Comparison of ENCODE assay signal across 8 mouse cellular contexts in genomic region chr17:24454756-24455522, GRCm38 (mm10). TPM values are rescaled to one million over a fixed set of nuclear protein-coding genes. Genes with fewer than 3 reads are reported as not detected.
DNase-seq lines count a peak whose midpoint lies in the region; ATAC-seq and TF ChIP-seq lines count a peak whose summit lies in the region.

No protein-coding gene starts in this region.

- H3K4me2 ChIP-seq in hindbrain, embryonic 14.5 days (replicated peaks), result peak overlapping the region; percentile 72

- in situ Hi-C loops in Patski (cut with MboI; ENCODE audit: low pct_unique_long_range_greater_than_20kb), result no loop called here

- peak; percentile 81 for ATAC-seq in Patski
- ATAC-seq in hindbrain, embryonic 14.5 days (ENCODE audit: low FRiP score), result peak; percentile 94

- peak overlapping the region; percentile 95 for H3K27ac ChIP-seq in hindbrain, embryonic 14.5 days

- H3K9me3 ChIP-seq in hindbrain, embryonic 14.5 days (ENCODE audit: control insufficient read depth, low read length), result no peaks in the 10 kb centered on the region

- H3K4me1 ChIP-seq in hindbrain, embryonic 14.5 days (replicated peaks; ENCODE audit: control insufficient read depth, insufficient read depth, low read length), result peaks cover 14% of the 10 kb centered on the region

- peaks cover 17% of the 10 kb centered on the region for H3K36me3 ChIP-seq in hindbrain, embryonic 14.5 days (replicated peaks; ENCODE audit: control insufficient read depth, insufficient read depth)

- CTCF ChIA-PET in Patski (lab: Charles Lee), result interaction anchor here (1.8 kb wide), 1 partner anchor 18 kb away, joined by 5 read pairs; no protein-coding TSS in a partner anchor

- POLR2A ChIA-PET in Patski (lab: Charles Lee), result interaction anchor here (1.2 to 3.6 kb wide), 4 partner anchors 16 to 95 kb away, joined by 3 to 12 read pairs (median 4); partner anchors contain the start of genes E4f1, Pgp and Pkd1

- H3K27me3 ChIP-seq in Patski, result no peaks in the 10 kb centered on the region
- H3K27me3 ChIP-seq in hindbrain, embryonic 14.5 days (ENCODE audit: control insufficient read depth, insufficient read depth, low read length), result no peaks in the 10 kb centered on the region

- no peak for TF ChIP-seq CTCF in Patski (IDR thresholded peaks at IDR 0.05)

- peak overlapping the region; percentile 81 for H3K4me3 ChIP-seq in hindbrain, embryonic 14.5 days (replicated peaks; ENCODE audit: low read length)

- peak; percentile 89 for DNase-seq in Patski (ENCODE audit: low read depth, low spot score)
- DNase-seq in cerebellum, postnatal 14 days, result peak; percentile 99
- peak; percentile 99 for DNase-seq in frontal cortex, postnatal 14 days (ENCODE audit: low spot score in 2 of 2)
- DNase-seq in hindbrain, embryonic 14.5 days (ENCODE audit: low spot score), result peak; percentile 99
- peak; percentile 99 for DNase-seq in layer of hippocampus, postnatal 36 days
- peak; percentile 100 for DNase-seq in lung, postnatal 36 days
- DNase-seq in retina, postnatal 1 day, result peak; percentile 100
- DNase-seq in urinary bladder, adult 18-20 months (ENCODE audit: low spot score in 2 of 2), result peak; percentile 99 to 100

- peak overlapping the region; percentile 94 for H3K9ac ChIP-seq in hindbrain, embryonic 14.5 days

- WGBS in hindbrain, embryonic 14.5 days, result under 1% methylated on average over 66 of the region's 67 CpGs

RNA-seq across cellular contexts. Expression of gene Dnase1l2, which starts 12.0 kb away (rescaled TPM):
- polyA plus RNA-seq in Patski (2021), result 3.5 TPM
- 3.6 and 6.0 TPM in 2 replicates for polyA plus RNA-seq in hindbrain, embryonic 14.5 days (2014; fragmentation: Nextera tagmentation; extraction: Ambion mirVana)
- total RNA-seq in layer of hippocampus, postnatal 36 days (2021), result 10 to 100 TPM; 11.0 to 14.2 TPM

RNA-seq across cellular contexts. Expression of gene E4f1, which starts 15.2 kb away (rescaled TPM):
- 36.9 TPM for polyA plus RNA-seq in Patski (2021)
- 20.6 and 25.8 TPM in 2 replicates for polyA plus RNA-seq in hindbrain, embryonic 14.5 days (2014; fragmentation: Nextera tagmentation; extraction: Ambion mirVana)
- 10 to 100 TPM; 30.3 to 42.7 TPM for total RNA-seq in layer of hippocampus, postnatal 36 days (2021)

RNA-seq across cellular contexts. Expression of gene Pgp, which starts 15.3 kb away (rescaled TPM):
- 41.3 TPM for polyA plus RNA-seq in Patski (2021)
- 71.2 and 73.5 TPM in 2 replicates for polyA plus RNA-seq in hindbrain, embryonic 14.5 days (2014; fragmentation: Nextera tagmentation; extraction: Ambion mirVana)
- 10 to 100 TPM; 62.3 to 66.4 TPM for total RNA-seq in layer of hippocampus, postnatal 36 days (2021)

RNA-seq across cellular contexts. Expression of gene Bricd5, which starts 18.7 kb away (rescaled TPM):
- 0.06 TPM for polyA plus RNA-seq in Patski (2021)
- 0.75 TPM in 1 of 2 replicates, not detected in the other for polyA plus RNA-seq in hindbrain, embryonic 14.5 days (2014; fragmentation: Nextera tagmentation; extraction: Ambion mirVana)
- 1 to 10 TPM; 1.9 to 2.6 TPM for total RNA-seq in layer of hippocampus, postnatal 36 days (2021)

RNA-seq across cellular contexts. Expression of gene Mlst8, which starts 23.9 kb away (rescaled TPM):
- polyA plus RNA-seq in Patski (2021), result 23.1 TPM
- 30.2 and 31.1 TPM in 2 replicates for polyA plus RNA-seq in hindbrain, embryonic 14.5 days (2014; fragmentation: Nextera tagmentation; extraction: Ambion mirVana)
- 10 to 100 TPM; 40.7 to 45.0 TPM for total RNA-seq in layer of hippocampus, postnatal 36 days (2021)

Comparison
In these comparisons a context has a peak if more than half of its experiments do, and no peak if none do; other contexts are left out.
1. Peak in every context shown above with its lines: DNase-seq, ATAC-seq, H3K4me3 ChIP-seq and H3K27ac ChIP-seq.